Mouse (Mus musculus) WW6 (cell line): ENCODE results near the gene Vat1.
"Not testable (repeated sequence)": the region's sequence is repeated elsewhere in the genome, so short reads cannot be mapped to it uniquely, and the experiment has no call there.

ENCODE experiments used
- DNase-seq: peaks from one replicate; pipeline ENCODE4 v3.0.0-alpha.2; 2013; ENCODE audit warnings: low read depth, low spot score

Gene Vat1

GRCm38 (mm10) chr11:101465869-101466551 is at the start of gene Vat1:
TSS of gene Vat1 (minus strand) at chr11:101466230.
- no peak for DNase-seq

DNA sequence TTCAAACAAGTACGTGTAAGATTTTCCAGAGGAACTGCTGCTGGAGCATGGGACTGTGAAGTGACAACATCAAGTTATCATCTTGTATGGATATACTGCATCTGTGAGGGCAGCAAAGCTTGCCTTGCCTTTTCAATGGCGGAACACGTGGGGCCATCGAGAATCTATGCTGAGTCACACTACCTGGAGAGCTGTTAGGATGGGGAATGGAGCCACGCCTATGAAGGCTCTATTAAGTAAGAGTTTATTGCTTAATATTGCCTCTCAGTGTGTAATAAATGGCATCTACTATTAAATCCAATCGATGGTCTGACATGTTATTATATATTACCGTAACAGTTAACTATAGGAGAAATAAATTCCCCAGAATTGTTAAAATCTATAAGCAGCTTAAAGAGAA is 41.1 kb upstream of the Vat1 start:
- no peak for DNase-seq

- DNase-seq, result no peak
These were observed 40.3 kb upstream of the Vat1 start for GRCm38 (mm10) chr11:101506269-101506780.

GRCm38 (mm10) chr11:101486126-101486525 is 20.1 kb upstream of the Vat1 start:
- no peak for DNase-seq

- DNase-seq, result no peak
These were observed 19.5 kb upstream of the Vat1 start for GRCm38 (mm10) chr11:101485509-101486028.

- DNase-seq, result no peak
These were observed 18.8 kb upstream of the Vat1 start for GRCm38 (mm10) chr11:101484814-101485213.

GRCm38 (mm10) chr11:101484245-101484644 is 18.2 kb upstream of the Vat1 start:
- DNase-seq, result no peak

GRCm38 (mm10) chr11:101483804-101484203 is 17.8 kb upstream of the Vat1 start:
- DNase-seq, result no peak

GRCm38 (mm10) chr11:101480912-101481311 is 14.9 kb upstream of the Vat1 start:
- DNase-seq, result no peak

- DNase-seq, result no peak
These were observed 13.2 kb upstream of the Vat1 start for GRCm38 (mm10) chr11:101479171-101479635.

- DNase-seq, result no peak
These were observed 11.7 kb upstream of the Vat1 start for GRCm38 (mm10) chr11:101477552-101478211.

DNA sequence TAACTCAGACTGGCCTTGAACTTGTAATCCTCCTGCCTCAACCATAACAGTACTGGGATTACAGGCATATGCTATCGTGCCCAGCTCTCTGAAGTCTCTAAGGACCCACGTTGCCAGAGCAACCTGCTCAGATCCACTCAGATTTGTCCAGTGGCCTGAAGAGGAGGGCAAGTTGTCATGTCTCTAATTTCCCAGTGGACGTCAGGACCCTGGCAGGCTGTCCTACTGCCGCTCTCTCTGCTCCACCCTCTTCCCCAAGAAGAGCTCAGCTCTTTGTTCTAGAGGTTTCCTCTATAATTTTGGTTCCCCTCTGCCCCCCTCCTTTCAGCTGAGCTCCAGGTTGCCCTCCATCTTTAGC is 11.1 kb upstream of the Vat1 start:
- DNase-seq, result no peak

- DNase-seq, result not testable (repeated sequence)
These were observed 10.3 kb upstream of the Vat1 start for GRCm38 (mm10) chr11:101476361-101476760.

DNA sequence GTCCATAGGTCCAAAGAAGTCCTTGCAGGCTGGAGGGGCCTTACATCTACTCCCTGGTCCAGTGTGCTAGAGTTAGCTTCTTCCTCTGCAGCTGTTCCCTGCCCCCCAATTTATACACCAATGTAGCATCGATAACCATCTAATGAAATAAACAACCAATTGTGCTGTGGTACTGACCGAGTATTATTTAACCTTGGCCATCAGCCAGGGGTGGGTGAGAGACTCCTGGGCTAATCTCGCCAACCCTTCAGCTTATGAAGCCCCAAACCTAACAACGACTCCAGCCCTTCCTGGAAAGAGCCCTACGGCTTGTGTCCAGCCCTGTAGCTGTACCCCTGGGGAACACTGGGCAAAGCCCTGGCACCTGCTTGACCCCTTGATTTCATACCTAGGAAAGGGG is 8.3 kb upstream of the Vat1 start:
- no peak for DNase-seq

GRCm38 (mm10) chr11:101473686-101474085 is 7.7 kb upstream of the Vat1 start:
- DNase-seq, result not testable (repeated sequence)

DNA sequence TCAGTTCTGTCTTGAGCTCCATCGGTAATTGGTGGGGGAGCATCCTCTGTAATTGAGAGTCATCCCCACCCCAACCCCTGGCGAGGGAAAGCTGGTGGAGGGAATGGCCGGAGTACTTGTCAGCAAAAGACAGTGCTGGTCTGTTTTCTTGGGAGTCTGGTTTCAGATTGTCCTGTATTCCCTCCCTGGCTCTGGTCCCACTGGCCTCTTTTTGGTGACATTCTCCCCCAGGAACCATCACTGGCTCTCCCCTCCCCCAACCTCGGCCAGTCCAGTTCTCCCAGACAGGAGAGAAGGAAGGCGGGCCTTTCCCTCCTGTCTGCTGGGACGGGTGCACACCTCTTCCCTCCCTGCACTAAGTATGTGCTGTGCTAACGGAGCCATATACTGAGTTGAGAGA is 6.3 kb upstream of the Vat1 start:
- no peak for DNase-seq

DNA sequence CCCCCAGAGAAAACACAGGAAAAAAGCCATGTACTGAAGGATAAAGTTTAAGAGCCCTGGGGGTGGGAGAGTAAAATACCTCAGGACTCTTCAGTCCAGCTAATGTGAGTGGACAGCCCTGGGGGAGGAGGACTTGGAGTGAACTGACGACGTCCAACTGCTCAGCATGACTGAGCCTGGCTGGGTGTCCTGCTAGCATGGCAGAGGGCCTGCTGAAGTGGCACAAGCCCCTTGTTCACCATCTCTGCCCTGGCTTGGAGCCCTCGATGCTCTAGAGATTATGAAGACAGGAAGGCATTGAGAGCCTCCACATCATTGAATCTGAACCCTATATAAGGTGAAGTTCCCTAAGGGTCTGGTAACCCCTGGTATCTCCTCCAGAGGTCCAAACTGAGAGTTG is 5.9 kb upstream of the Vat1 start:
- no peak for DNase-seq

- no peak for DNase-seq
These were observed 4.2 kb upstream of the Vat1 start for GRCm38 (mm10) chr11:101470206-101470605.

DNA sequence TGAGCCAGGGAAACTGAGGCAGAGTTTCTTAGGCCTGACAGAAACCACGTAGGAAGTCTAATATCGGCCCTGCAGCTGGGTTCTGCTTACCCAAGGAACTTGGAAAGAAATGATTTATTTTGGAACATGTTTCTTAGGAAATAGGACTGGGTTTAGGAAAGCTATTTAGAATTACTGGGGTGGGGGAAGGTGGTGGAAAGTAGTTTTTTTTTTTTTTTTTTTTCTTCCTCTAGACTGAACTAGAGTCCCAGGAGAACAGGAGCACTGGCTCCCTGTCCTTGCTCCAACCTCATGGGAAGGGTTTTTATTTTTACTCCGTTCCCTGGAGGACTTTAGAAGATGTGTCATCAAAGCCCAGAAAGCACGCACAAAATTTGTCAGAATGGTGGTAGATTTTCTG is 3.1 kb upstream of the Vat1 start:
- DNase-seq, result no peak

DNA sequence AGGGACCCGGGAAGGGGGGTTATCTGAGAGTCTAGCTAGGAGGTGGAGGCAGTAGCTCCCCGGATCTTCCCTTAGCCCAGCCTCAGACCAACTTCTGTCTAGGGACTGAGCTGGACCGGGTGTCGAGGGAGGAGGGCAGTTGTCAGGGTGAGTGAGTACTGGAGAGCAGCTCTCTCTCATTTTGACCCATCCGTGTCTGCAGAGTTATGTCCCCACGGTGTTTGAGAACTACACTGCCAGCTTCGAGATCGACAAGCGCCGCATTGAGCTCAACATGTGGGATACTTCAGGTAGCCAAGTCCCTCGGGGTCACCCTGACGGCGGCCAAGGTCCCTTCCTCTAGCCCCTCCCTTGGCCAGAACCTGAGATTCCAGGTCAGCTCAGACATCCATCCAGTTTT is 2.7 kb upstream of the Vat1 start:
- no peak for DNase-seq

DNA sequence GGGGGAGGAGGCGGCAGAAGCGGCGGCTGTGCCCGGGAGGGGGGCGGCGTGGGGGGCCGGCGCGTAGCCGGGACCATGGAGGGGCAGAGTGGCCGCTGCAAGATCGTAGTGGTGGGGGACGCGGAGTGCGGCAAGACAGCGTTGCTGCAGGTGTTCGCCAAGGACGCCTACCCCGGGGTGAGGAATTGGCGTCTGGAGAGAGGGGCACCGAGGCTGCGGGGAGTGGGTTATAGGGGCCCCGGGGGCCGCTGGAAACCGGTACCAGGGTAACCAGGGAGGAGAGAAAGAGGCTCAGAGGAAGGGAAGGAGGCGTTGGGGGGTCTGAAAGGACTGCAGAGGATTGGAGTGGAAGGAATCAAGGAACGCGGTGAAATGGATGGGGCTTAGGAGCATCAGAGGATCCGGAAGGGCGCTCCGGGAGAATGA is 2.2 kb upstream of the Vat1 start:
- DNase-seq, result no peak

GRCm38 (mm10) chr11:101467477-101468262 is 1.6 kb upstream of the Vat1 start:
- DNase-seq, result no peak
